Mouse (Mus musculus) intestine, embryonic 16.5 days (tissue): ENCODE measurements around the gene Whrn. TPM values are rescaled to one million over a fixed set of nuclear protein-coding genes. Genes with fewer than 3 reads are reported as not detected.
A peak's percentile ranks its signal among the peaks of the same experiment; 100 is the strongest.

Experiments used
- ATAC-seq: fragments of 200-750 bp; cut with Nextera tagmentation; 2 replicates; pipeline ENCODE4 v1.8.0; 2017; ENCODE audit warnings: moderate TSS enrichment, moderate library complexity
- H3K27ac ChIP-seq: fragments of 300-500 bp; sonication (generic); 2 replicates; pipeline ENCODE4 v1.5.1; 2014; ENCODE audit warnings: mild to moderate bottlenecking, low read length
- H3K27me3 ChIP-seq: fragments of 300-500 bp; sonication (generic); replicated peaks from 2 replicates; pipeline ENCODE4 v1.6.1; 2014; ENCODE audit warnings: low read length, control low read depth, mixed read lengths; ENCODE audit not compliant: control insufficient read depth, insufficient read depth
- H3K36me3 ChIP-seq: fragments of 300-500 bp; sonication (generic); 2 replicates; pipeline ENCODE4 v1.6.1; 2014; ENCODE audit warnings: low read length, control low read depth; ENCODE audit not compliant: control insufficient read depth, insufficient read depth
- H3K4me1 ChIP-seq: fragments of 300-500 bp; sonication (generic); 2 replicates; pipeline ENCODE4 v1.6.1; 2014; ENCODE audit warnings: low read length, control low read depth, mixed read lengths; ENCODE audit not compliant: control insufficient read depth, insufficient read depth
- H3K4me2 ChIP-seq: fragments of 300-500 bp; sonication (generic); 2 replicates; pipeline ENCODE4 v1.6.1; 2014; ENCODE audit warnings: low read depth, low read length, control low read depth
- H3K4me3 ChIP-seq: fragments of 300-500 bp; sonication (generic); 2 replicates; pipeline ENCODE4 v1.5.1; 2014; ENCODE audit warnings: mild to moderate bottlenecking, low read length
- H3K9ac ChIP-seq: fragments of 300-500 bp; sonication (generic); 2 replicates; pipeline ENCODE4 v1.6.1; 2014; ENCODE audit warnings: low read depth, low read length
- H3K9me3 ChIP-seq: fragments of 300-500 bp; sonication (generic); 2 replicates; pipeline ENCODE4 v1.6.1; 2016; ENCODE audit warnings: low read length, control low read depth; ENCODE audit not compliant: control insufficient read depth
- WGBS: fragments of 180-500 bp; shearing (Covaris S2); extraction: QIAGEN DNeasy Blood & Tissue Kit; methylation state at CpG from one replicate; pipeline ENCODE4 v1.1.7; 2014; 5-methylcytosine and 5-hydroxymethylcytosine counted together
- polyA plus RNA-seq: library from polyadenylated mRNA; unstranded; fragments of >200 nt; fragmentation: Nextera tagmentation; extraction: Ambion mirVana; gene quantifications from 2 replicates; pipeline ENCODE4 v1.2.1, GENCODE M21; 2015

Whrn gene
- polyA plus RNA-seq, 1 experiment from 2014 or later, result 2.9 TPM

GRCm38 (mm10) chr4:63460876-63461525, 34.8 kb downstream of the Whrn start:
- Histone ChIP-seq H3K27ac (no peak overlapping the region), H3K9me3 (no peaks in the 10 kb centered on the region), H3K27me3 (no peaks in the 10 kb centered on the region), H3K9ac (no peak overlapping the region), H3K4me2 (no peak overlapping the region), H3K4me3 (no peak overlapping the region), H3K36me3 (no peaks in the 10 kb centered on the region), H3K4me1 (peaks cover 14% of the 10 kb centered on the region; the same call in 1 of the 2 replicates)
- 71% methylated on average over 7 of the region's 7 CpGs for WGBS
- ATAC-seq, result no peak

GRCm38 (mm10) chr4:63459141-63459789, 36.5 kb downstream of the Whrn start:
- 42% methylated on average over 16 of the region's 16 CpGs for WGBS
- no peaks in the 10 kb centered on the region for H3K36me3 ChIP-seq
- peak overlapping the region; percentile 65 for H3K27ac ChIP-seq
- H3K9ac ChIP-seq, result no peak overlapping the region
- ATAC-seq, result peak; percentile 54
- no peak overlapping the region for H3K4me3 ChIP-seq
- H3K4me1 ChIP-seq, result peaks cover 14% of the 10 kb centered on the region; the same call in 1 of the 2 replicates
- no peak overlapping the region for H3K4me2 ChIP-seq
- H3K27me3 ChIP-seq, result no peaks in the 10 kb centered on the region
- H3K9me3 ChIP-seq, result no peaks in the 10 kb centered on the region

- H3K36me3 ChIP-seq, result no peaks in the 10 kb centered on the region
- no peak overlapping the region for H3K4me3 ChIP-seq
- no peaks in the 10 kb centered on the region for H3K27me3 ChIP-seq
- ATAC-seq, result no peak
- H3K9ac ChIP-seq, result no peak overlapping the region
- H3K4me1 ChIP-seq, result peaks cover 13% of the 10 kb centered on the region; the same call in 1 of the 2 replicates
- no peaks in the 10 kb centered on the region for H3K9me3 ChIP-seq
- 80% methylated on average over 5 of the region's 5 CpGs for WGBS
- no peak overlapping the region for H3K4me2 ChIP-seq
- no peak overlapping the region for H3K27ac ChIP-seq
These were observed 39.2 kb downstream of the Whrn start for GRCm38 (mm10) chr4:63456547-63456946.

- Histone ChIP-seq H3K27ac (no peak overlapping the region), H3K36me3 (no peaks in the 10 kb centered on the region), H3K4me1 (0 out of 2 replicates have a peak, but pooled peaks cover 2% of the 10 kb centered on the region), H3K9me3 (peaks cover 4% of the 10 kb centered on the region; the same call in 1 of the 2 replicates), H3K9ac (no peak overlapping the region), H3K4me3 (no peak overlapping the region), H3K4me2 (no peak overlapping the region), H3K27me3 (no peaks in the 10 kb centered on the region)
- 71% methylated on average over 6 of the region's 6 CpGs for WGBS
- 0 out of 2 replicates have a peak, but pooled peaks have one; percentile 34 for ATAC-seq
These were observed 41.8 kb downstream of the Whrn start for GRCm38 (mm10) chr4:63453939-63454513.

- Histone ChIP-seq H3K27ac (no peak overlapping the region), H3K4me2 (no peak overlapping the region), H3K9ac (no peak overlapping the region), H3K9me3 (peaks cover 4% of the 10 kb centered on the region; the same call in 1 of the 2 replicates), H3K36me3 (no peaks in the 10 kb centered on the region), H3K27me3 (no peaks in the 10 kb centered on the region), H3K4me1 (no peaks in the 10 kb centered on the region), H3K4me3 (no peak overlapping the region)
- WGBS, result 58% methylated on average over 3 of the region's 3 CpGs
- no peak for ATAC-seq
These were observed 43.2 kb downstream of the Whrn start for GRCm38 (mm10) chr4:63452555-63452954.

GRCm38 (mm10) chr4:63450551-63450950, 45.2 kb downstream of the Whrn start:
- no peak overlapping the region for H3K4me2 ChIP-seq
- H3K27ac ChIP-seq, result no peak overlapping the region
- no peak overlapping the region for H3K4me3 ChIP-seq
- H3K9me3 ChIP-seq, result peaks cover 4% of the 10 kb centered on the region; the same call in 1 of the 2 replicates
- no peaks in the 10 kb centered on the region for H3K36me3 ChIP-seq
- H3K27me3 ChIP-seq, result no peaks in the 10 kb centered on the region
- no peak overlapping the region for H3K9ac ChIP-seq
- ATAC-seq, result no peak
- no peaks in the 10 kb centered on the region for H3K4me1 ChIP-seq
- 77% methylated on average over 5 of the region's 5 CpGs for WGBS

- WGBS, result 83% methylated on average over 10 of the region's 10 CpGs
- no peak overlapping the region for H3K27ac ChIP-seq
These were observed 51.3 kb downstream of the Whrn start for GRCm38 (mm10) chr4:63444362-63445066.

GRCm38 (mm10) chr4:63443101-63443500, 52.7 kb downstream of the Whrn start:
- Histone ChIP-seq H3K9me3 (0 out of 2 replicates have a peak, but pooled peaks cover 4% of the 10 kb centered on the region), H3K36me3 (0 out of 2 replicates have a peak, but pooled peaks cover 3% of the 10 kb centered on the region), H3K27me3 (no peaks in the 10 kb centered on the region), H3K4me3 (no peak overlapping the region), H3K27ac (no peak overlapping the region), H3K4me1 (no peaks in the 10 kb centered on the region), H3K4me2 (no peak overlapping the region), H3K9ac (no peak overlapping the region)
- no peak for ATAC-seq
- WGBS, result 88% methylated on average over 2 of the region's 2 CpGs

More at GRCm38 (mm10) chr4:63444362-63445066, 51.3 kb downstream of the Whrn start:
- Histone ChIP-seq H3K36me3 (no peaks in the 10 kb centered on the region), H3K4me3 (no peak overlapping the region), H3K4me1 (no peaks in the 10 kb centered on the region), H3K9ac (no peak overlapping the region), H3K4me2 (no peak overlapping the region), H3K9me3 (peaks cover 4% of the 10 kb centered on the region; the same call in 1 of the 2 replicates), H3K27me3 (no peaks in the 10 kb centered on the region)
- ATAC-seq, result no peak

GRCm38 (mm10) chr4:63441616-63442015, 54.2 kb downstream of the Whrn start:
- Histone ChIP-seq H3K27me3 (no peaks in the 10 kb centered on the region), H3K4me2 (no peak overlapping the region), H3K27ac (no peak overlapping the region), H3K9me3 (0 out of 2 replicates have a peak, but pooled peaks cover 4% of the 10 kb centered on the region), H3K36me3 (0 out of 2 replicates have a peak, but pooled peaks cover 3% of the 10 kb centered on the region), H3K9ac (no peak overlapping the region), H3K4me1 (no peaks in the 10 kb centered on the region), H3K4me3 (no peak overlapping the region)
- no peak for ATAC-seq
- WGBS, result 90% methylated on average over 7 of the region's 7 CpGs
